Mouse (Mus musculus): ENCODE measurements around the gene Atg4b. TPM values are rescaled to one million over a fixed set of nuclear protein-coding genes. Genes with fewer than 3 reads are reported as not detected.
A peak's percentile ranks its signal among the peaks of the same experiment; 100 is the strongest.

Atg4b gene
- polyA plus RNA-seq, 1 experiment from 2014 or later: 66.7 TPM

- Histone ChIP-seq H3K36me3 (ENCODE audit: control insufficient read depth, insufficient read depth) (peaks cover 86% of the 10 kb centered on the region), H3K9me3 (ENCODE audit: control insufficient read depth) (no peaks in the 10 kb centered on the region), H3K27me3 (replicated peaks; ENCODE audit: control insufficient read depth, insufficient read depth, low read length) (no peaks in the 10 kb centered on the region), H3K9ac (ENCODE audit: low read depth, low read length) (no peak overlapping the region), H3K4me1 (replicated peaks; ENCODE audit: control insufficient read depth, insufficient read depth, low read length) (no peaks in the 10 kb centered on the region), H3K27ac (ENCODE audit: low read depth, low read length) (no peak overlapping the region), H3K4me3 (ENCODE audit: low read depth, low read length) (no peak overlapping the region), H3K4me2 (replicated peaks; ENCODE audit: low read depth) (no peak overlapping the region)
- 85% methylated on average over 8 of the region's 8 CpGs for WGBS
- ATAC-seq: 0 out of 2 replicates have a peak, but pooled peaks have one; percentile 20
- TF ChIP-seq CTCF (IDR thresholded peaks at IDR 0.05; ENCODE audit: low read depth): no peak
Observed at GRCm38 (mm10) chr1:93811495-93812039, 60.3 kb downstream of the Atg4b start.

GRCm38 (mm10) chr1:93817823-93818532 is 66.7 kb downstream of the Atg4b start:
- H3K9me3 ChIP-seq (ENCODE audit: control insufficient read depth): no peaks in the 10 kb centered on the region
- no peaks in the 10 kb centered on the region for H3K4me1 ChIP-seq (replicated peaks; ENCODE audit: control insufficient read depth, insufficient read depth, low read length)
- H3K4me2 ChIP-seq (replicated peaks; ENCODE audit: low read depth): no peak overlapping the region
- TF ChIP-seq CTCF (IDR thresholded peaks at IDR 0.05; ENCODE audit: low read depth): no peak
- no peak overlapping the region for H3K4me3 ChIP-seq (ENCODE audit: low read depth, low read length)
- H3K27me3 ChIP-seq (replicated peaks; ENCODE audit: control insufficient read depth, insufficient read depth, low read length): no peaks in the 10 kb centered on the region
- no peak overlapping the region for H3K9ac ChIP-seq (ENCODE audit: low read depth, low read length)
- no peak overlapping the region; the same call in 1 of the 2 replicates for H3K27ac ChIP-seq (ENCODE audit: low read depth, low read length)
- 88% methylated on average over 8 of the region's 8 CpGs for WGBS
- H3K36me3 ChIP-seq (ENCODE audit: control insufficient read depth, insufficient read depth): peaks cover 82% of the 10 kb centered on the region
- peak; percentile 63 for ATAC-seq

GRCm38 (mm10) chr1:93818722-93819121 is 67.4 kb downstream of the Atg4b start:
- Histone ChIP-seq H3K36me3 (ENCODE audit: control insufficient read depth, insufficient read depth) (peaks cover 74% of the 10 kb centered on the region), H3K27me3 (replicated peaks; ENCODE audit: control insufficient read depth, insufficient read depth, low read length) (no peaks in the 10 kb centered on the region), H3K4me3 (ENCODE audit: low read depth, low read length) (no peak overlapping the region), H3K4me1 (replicated peaks; ENCODE audit: control insufficient read depth, insufficient read depth, low read length) (no peaks in the 10 kb centered on the region), H3K9me3 (ENCODE audit: control insufficient read depth) (no peaks in the 10 kb centered on the region), H3K9ac (ENCODE audit: low read depth, low read length) (no peak overlapping the region), H3K4me2 (replicated peaks; ENCODE audit: low read depth) (no peak overlapping the region), H3K27ac (ENCODE audit: low read depth, low read length) (peak overlapping the region; percentile 28; the same call in 1 of the 2 replicates)
- WGBS: 88% methylated on average over 7 of the region's 7 CpGs
- no peak for ATAC-seq
- no peak for TF ChIP-seq CTCF (IDR thresholded peaks at IDR 0.05; ENCODE audit: low read depth)

GRCm38 (mm10) chr1:93823796-93824495 is 72.6 kb downstream of the Atg4b start:
- TF ChIP-seq CTCF (IDR thresholded peaks at IDR 0.05; ENCODE audit: low read depth): no peak
- peaks cover 25% of the 10 kb centered on the region for H3K36me3 ChIP-seq (ENCODE audit: control insufficient read depth, insufficient read depth)
- no peaks in the 10 kb centered on the region for H3K9me3 ChIP-seq (ENCODE audit: control insufficient read depth)
- H3K27ac ChIP-seq (ENCODE audit: low read depth, low read length): peak overlapping the region; percentile 96; the same call in 1 of the 2 replicates
- no peak overlapping the region for H3K4me3 ChIP-seq (ENCODE audit: low read depth, low read length)
- ATAC-seq: no peak
- WGBS: 75% methylated on average over 3 of the region's 3 CpGs
- no peaks in the 10 kb centered on the region for H3K27me3 ChIP-seq (replicated peaks; ENCODE audit: control insufficient read depth, insufficient read depth, low read length)
- no peak overlapping the region for H3K9ac ChIP-seq (ENCODE audit: low read depth, low read length)
- no peaks in the 10 kb centered on the region for H3K4me1 ChIP-seq (replicated peaks; ENCODE audit: control insufficient read depth, insufficient read depth, low read length)
- peak overlapping the region; percentile 82; the same call in 1 of the 2 replicates for H3K4me2 ChIP-seq (replicated peaks; ENCODE audit: low read depth)

DNA sequence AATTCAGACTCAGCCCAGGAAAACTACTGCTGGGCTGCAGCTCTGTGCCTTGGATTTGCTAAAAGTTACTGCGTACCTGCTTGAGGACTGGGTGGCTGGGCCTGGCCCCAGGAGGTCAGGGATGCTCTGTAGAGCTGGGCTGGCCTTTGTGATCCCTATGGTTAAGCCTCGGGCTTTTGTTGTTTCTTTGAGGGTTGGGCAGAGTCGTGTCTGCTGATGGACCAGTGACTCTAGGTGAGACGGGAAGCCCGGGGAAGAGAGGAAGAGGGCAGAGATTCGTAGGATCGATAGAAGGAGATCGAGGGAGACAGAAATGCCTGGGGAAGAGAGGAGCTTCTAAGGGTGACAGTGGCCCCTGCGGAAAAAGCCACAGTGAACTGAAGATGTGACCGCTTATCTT is 73.3 kb downstream of the Atg4b start, which contains the start of gene D2hgdh:
D2hgdh (plus strand) TSS at position 301 of the 400 bp plus-strand sequence.
- peak within 1 kb of the TSS; percentile 58 for H3K9ac ChIP-seq (ENCODE audit: low read depth, low read length)
- WGBS: 4% methylated on average over 10 of the region's 10 CpGs
- H3K27me3 ChIP-seq (replicated peaks; ENCODE audit: control insufficient read depth, insufficient read depth, low read length): no peaks in the 10 kb centered on the region
- peak within 1 kb of the TSS; percentile 49 for H3K4me3 ChIP-seq (ENCODE audit: low read depth, low read length)
- H3K4me2 ChIP-seq (replicated peaks; ENCODE audit: low read depth): peak within 1 kb of the TSS; percentile 82
- H3K4me1 ChIP-seq (replicated peaks; ENCODE audit: control insufficient read depth, insufficient read depth, low read length): no peaks in the 10 kb centered on the region
- no peaks in the 10 kb centered on the region for H3K9me3 ChIP-seq (ENCODE audit: control insufficient read depth)
- TF ChIP-seq CTCF (IDR thresholded peaks at IDR 0.05; ENCODE audit: low read depth): no peak
- H3K36me3 ChIP-seq (ENCODE audit: control insufficient read depth, insufficient read depth): peaks cover 22% of the 10 kb centered on the region
- peak within 1 kb of the TSS; percentile 96 for H3K27ac ChIP-seq (ENCODE audit: low read depth, low read length)
- ATAC-seq: peak; percentile 3; the same call in 1 of the 2 replicates

DNA sequence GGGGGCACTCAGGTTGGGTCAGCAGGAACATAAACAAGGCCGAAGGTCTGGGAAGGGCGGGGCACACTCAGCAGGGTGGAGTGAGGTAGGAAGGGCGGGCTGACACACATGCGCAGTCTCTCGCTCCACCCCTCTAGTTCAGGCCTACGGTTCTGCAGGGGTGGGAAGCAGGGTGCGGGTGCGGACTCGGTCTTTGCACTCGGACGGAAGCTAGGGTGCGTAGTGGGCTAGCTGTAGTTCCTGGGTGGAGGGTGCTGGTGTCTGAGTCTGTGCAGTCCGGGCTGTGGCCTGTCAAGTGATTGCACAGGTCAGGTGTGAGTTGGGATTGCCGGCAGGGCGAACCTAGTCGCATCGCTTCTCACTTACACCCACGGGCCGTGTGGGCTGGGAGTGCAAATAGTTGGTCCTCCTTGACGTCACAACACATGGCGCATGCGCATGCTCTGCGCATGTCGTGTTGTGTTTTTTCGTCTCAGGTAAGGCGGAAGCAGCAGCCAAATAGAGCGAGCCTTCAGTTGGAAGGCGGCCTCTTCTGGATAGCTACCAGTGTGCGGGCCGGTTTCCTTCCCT is 73.9 kb downstream of the Atg4b start:
- H3K9me3 ChIP-seq (ENCODE audit: control insufficient read depth): no peaks in the 10 kb centered on the region
- H3K4me2 ChIP-seq (replicated peaks; ENCODE audit: low read depth): peak overlapping the region; percentile 82
- WGBS: under 1% methylated on average over 30 of the region's 30 CpGs
- peak overlapping the region; percentile 49 for H3K4me3 ChIP-seq (ENCODE audit: low read depth, low read length)
- ATAC-seq: peak; percentile 96
- H3K9ac ChIP-seq (ENCODE audit: low read depth, low read length): peak overlapping the region; percentile 58
- peak overlapping the region; percentile 96 for H3K27ac ChIP-seq (ENCODE audit: low read depth, low read length)
- no peaks in the 10 kb centered on the region for H3K27me3 ChIP-seq (replicated peaks; ENCODE audit: control insufficient read depth, insufficient read depth, low read length)
- TF ChIP-seq CTCF (IDR thresholded peaks at IDR 0.05; ENCODE audit: low read depth): peak; percentile 53
- peaks cover 20% of the 10 kb centered on the region; the same call in 1 of the 2 replicates for H3K36me3 ChIP-seq (ENCODE audit: control insufficient read depth, insufficient read depth)
- H3K4me1 ChIP-seq (replicated peaks; ENCODE audit: control insufficient read depth, insufficient read depth, low read length): no peaks in the 10 kb centered on the region

Measured in intestine, postnatal 0 days (tissue).